Mouse (Mus musculus) limb, embryonic 14.5 days (tissue): Measurements from ENCODE around the gene Hoxb6. TPM values are rescaled to one million over a fixed set of nuclear protein-coding genes. Genes with fewer than 3 reads are reported as not detected.
A peak's percentile ranks its signal among the peaks of the same experiment; 100 is the strongest.

ENCODE experiments used
- ATAC-seq: fragments of 200-750 bp; cut with Nextera tagmentation; 2 replicates; pipeline ENCODE4 v1.8.0; 2017; ENCODE audit warnings: low read depth, moderate number of reproducible peaks, moderate TSS enrichment; ENCODE audit not compliant: low FRiP score
- DNase-seq: peaks from one replicate; pipeline ENCODE4 v3.0.0-alpha.2; 2015; ENCODE audit warnings: low spot score
- H3K27ac ChIP-seq: fragments of 300-500 bp; sonication (generic); replicated peaks from 2 replicates; pipeline ENCODE4 v1.5.1; 2014; ENCODE audit warnings: low read depth, mild to moderate bottlenecking, low read length, moderate library complexity, mixed read lengths
- H3K27me3 ChIP-seq: fragments of 300-500 bp; sonication (generic); 2 replicates; pipeline ENCODE4 v1.6.1; 2014; ENCODE audit warnings: low read length, mixed read lengths; ENCODE audit not compliant: control insufficient read depth, insufficient read depth
- H3K36me3 ChIP-seq: fragments of 300-500 bp; sonication (generic); 2 replicates; pipeline ENCODE4 v1.6.1; 2014; ENCODE audit warnings: mild to moderate bottlenecking, low read length, moderate library complexity, mixed read lengths; ENCODE audit not compliant: control insufficient read depth, insufficient read depth
- H3K4me1 ChIP-seq: fragments of 300-500 bp; sonication (generic); 2 replicates; pipeline ENCODE4 v1.6.1; 2014; ENCODE audit warnings: antibody characterized with exemption, low read length, mixed read lengths; ENCODE audit not compliant: control insufficient read depth, insufficient read depth
- H3K4me2 ChIP-seq: fragments of 300-500 bp; sonication (generic); replicated peaks from 2 replicates; pipeline ENCODE4 v1.6.1; 2014; ENCODE audit warnings: low read depth, mild to moderate bottlenecking, low read length, moderate library complexity; ENCODE audit not compliant: severe bottlenecking
- H3K4me3 ChIP-seq: fragments of 300-500 bp; sonication (generic); replicated peaks from 2 replicates; pipeline ENCODE4 v1.5.1; 2014; ENCODE audit warnings: low read length
- H3K9ac ChIP-seq: fragments of 300-500 bp; sonication (generic); 2 replicates; pipeline ENCODE4 v1.6.1; 2014; ENCODE audit warnings: mild to moderate bottlenecking, low read depth, low read length, moderate library complexity; ENCODE audit not compliant: severe bottlenecking
- H3K9me3 ChIP-seq: fragments of 300-500 bp; sonication (generic); 2 replicates; pipeline ENCODE4 v1.6.1; 2016; ENCODE audit warnings: low read length; ENCODE audit not compliant: control insufficient read depth
- POLR2A ChIP-seq: fragments of 200-500 bp; IDR thresholded peaks from 2 replicates; pipeline ENCODE4 v1.8.0; 2012; ENCODE audit warnings: inconsistent platforms, mild to moderate bottlenecking, moderate library complexity, borderline replicate concordance; ENCODE audit not compliant: insufficient read depth, insufficient read length; ENCODE audit errors: extremely low read depth
- WGBS: fragments of 180-500 bp; shearing (Covaris S2); extraction: QIAGEN DNeasy Blood & Tissue Kit; methylation state at CpG from one replicate; pipeline ENCODE4 v1.1.7; 2014; 5-methylcytosine and 5-hydroxymethylcytosine counted together
- polyA plus RNA-seq, 2 experiments: library from polyadenylated mRNA; depleted of rRNA in 1 of 2; stranded (reverse) in 1 of 2; unstranded in 1 of 2; fragments of >200 nt; fragmentation: Nextera tagmentation in 1 of 2; extraction: Ambion mirVana in 1 of 2; gene quantifications; 2 replicates each; pipeline versions ENCODE4 v1.2.1 to v1.2.3; 2012 to 2014

Gene Hoxb6
- polyA plus RNA-seq, 2 experiments, result 0.61 to 2.8 TPM

- DNase-seq (peak; percentile 51), ATAC-seq (no peak)
- H3K4me2 ChIP-seq, result peak within 1 kb of the TSS; percentile 31
- TF ChIP-seq POLR2A, result no peak
- H3K4me3 ChIP-seq, result peak within 1 kb of the TSS; percentile 28
- peak within 1 kb of the TSS; percentile 25; the same call in 1 of the 2 replicates for H3K9ac ChIP-seq
- H3K27me3 ChIP-seq, result peaks cover 98% of the 10 kb centered on the region
- WGBS, result under 1% methylated on average over 39 of the region's 40 CpGs
- no peak within 1 kb of the TSS for H3K27ac ChIP-seq
- H3K9me3 ChIP-seq, result no peaks in the 10 kb centered on the region
- no peaks in the 10 kb centered on the region for H3K36me3 ChIP-seq
- no peaks in the 10 kb centered on the region for H3K4me1 ChIP-seq
These were observed 21.2 kb upstream of the Hoxb6 start, which contains the start of gene Hoxb9 for GRCm38 (mm10) chr11:96270996-96271540. Hoxb9 (plus strand) TSS chr11:96271457.

GRCm38 (mm10) chr11:96271541-96272011 lies 20.7 kb upstream of the Hoxb6 start:
- WGBS, result under 1% methylated on average over 50 of the region's 52 CpGs
- Histone ChIP-seq H3K4me2 (peak overlapping the region; percentile 31), H3K27me3 (peaks cover 98% of the 10 kb centered on the region), H3K36me3 (no peaks in the 10 kb centered on the region), H3K9ac (peak overlapping the region; percentile 25; the same call in 1 of the 2 replicates), H3K4me1 (no peaks in the 10 kb centered on the region), H3K4me3 (peak overlapping the region; percentile 28), H3K27ac (no peak overlapping the region), H3K9me3 (no peaks in the 10 kb centered on the region)
- ATAC-seq, result 0 out of 2 replicates have a peak, but pooled peaks have one; percentile 8
- no peak for DNase-seq
- TF ChIP-seq POLR2A, result no peak

- no peaks in the 10 kb centered on the region for H3K4me1 ChIP-seq
- ATAC-seq (0 out of 2 replicates have a peak, but pooled peaks have one; percentile 24), DNase-seq (no peak)
- TF ChIP-seq POLR2A, result no peak
- H3K9me3 ChIP-seq, result no peaks in the 10 kb centered on the region
- H3K27ac ChIP-seq, result no peak overlapping the region
- H3K4me2 ChIP-seq, result peak overlapping the region; percentile 31; the same call in 1 of the 2 replicates
- no peaks in the 10 kb centered on the region for H3K36me3 ChIP-seq
- peak overlapping the region; percentile 28 for H3K4me3 ChIP-seq
- no peak overlapping the region for H3K9ac ChIP-seq
- 1% methylated on average over 36 of the region's 58 CpGs for WGBS
- peaks cover 98% of the 10 kb centered on the region for H3K27me3 ChIP-seq
These were observed 20.0 kb upstream of the Hoxb6 start for GRCm38 (mm10) chr11:96272024-96272921.

DNA sequence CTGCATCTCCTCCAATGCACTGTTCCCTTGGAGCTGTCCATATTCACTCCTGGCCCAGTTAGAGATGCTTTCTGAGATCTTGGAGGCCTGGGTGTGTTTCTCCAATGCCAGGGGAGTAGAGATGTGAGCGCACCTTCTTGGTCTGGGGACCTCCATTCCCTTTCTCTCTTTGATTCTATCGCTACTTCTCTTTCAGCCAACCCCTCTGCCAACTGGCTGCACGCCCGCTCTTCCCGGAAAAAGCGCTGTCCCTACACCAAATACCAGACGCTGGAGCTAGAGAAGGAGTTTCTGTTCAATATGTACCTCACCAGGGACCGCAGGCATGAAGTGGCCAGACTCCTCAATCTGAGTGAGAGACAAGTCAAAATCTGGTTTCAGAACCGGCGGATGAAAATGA lies 17.8 kb upstream of the Hoxb6 start:
- TF ChIP-seq POLR2A, result no peak
- Histone ChIP-seq H3K4me1 (no peaks in the 10 kb centered on the region), H3K9me3 (no peaks in the 10 kb centered on the region), H3K27ac (no peak overlapping the region), H3K27me3 (peaks cover 100% of the 10 kb centered on the region), H3K9ac (no peak overlapping the region), H3K4me2 (no peak overlapping the region), H3K36me3 (no peaks in the 10 kb centered on the region), H3K4me3 (no peak overlapping the region)
- WGBS, result 22% methylated on average over 10 of the region's 10 CpGs
- DNase-seq, result no peak
- ATAC-seq, result no peak

DNA sequence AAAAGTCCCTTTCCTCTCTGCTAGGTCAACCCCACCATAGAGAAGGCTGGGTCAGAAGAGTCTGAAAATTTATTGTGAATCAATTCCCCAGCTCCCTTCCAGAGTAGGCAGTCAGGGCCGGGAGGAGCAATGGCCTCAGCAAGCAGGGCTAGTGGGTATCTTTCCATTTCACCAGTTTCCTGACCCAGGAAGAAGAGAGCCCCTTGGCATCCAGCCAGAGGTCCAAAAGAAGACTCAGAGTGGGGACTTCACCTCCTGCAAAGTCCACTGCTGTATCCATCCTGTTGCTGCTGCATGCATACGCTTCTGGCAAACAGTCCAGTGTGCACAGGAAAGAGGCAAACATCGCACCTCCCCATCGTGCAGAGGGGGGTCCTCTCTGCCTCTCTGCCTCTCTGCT lies 16.4 kb upstream of the Hoxb6 start:
- no peaks in the 10 kb centered on the region for H3K9me3 ChIP-seq
- H3K4me3 ChIP-seq, result no peak overlapping the region
- no peak overlapping the region for H3K9ac ChIP-seq
- no peak for TF ChIP-seq POLR2A
- H3K4me2 ChIP-seq, result no peak overlapping the region
- no peaks in the 10 kb centered on the region for H3K4me1 ChIP-seq
- DNase-seq, result no peak
- H3K27ac ChIP-seq, result no peak overlapping the region
- H3K27me3 ChIP-seq, result peaks cover 100% of the 10 kb centered on the region
- ATAC-seq, result no peak
- 17% methylated on average over 4 of the region's 4 CpGs for WGBS
- no peaks in the 10 kb centered on the region for H3K36me3 ChIP-seq
